In the genomic region with DNA sequence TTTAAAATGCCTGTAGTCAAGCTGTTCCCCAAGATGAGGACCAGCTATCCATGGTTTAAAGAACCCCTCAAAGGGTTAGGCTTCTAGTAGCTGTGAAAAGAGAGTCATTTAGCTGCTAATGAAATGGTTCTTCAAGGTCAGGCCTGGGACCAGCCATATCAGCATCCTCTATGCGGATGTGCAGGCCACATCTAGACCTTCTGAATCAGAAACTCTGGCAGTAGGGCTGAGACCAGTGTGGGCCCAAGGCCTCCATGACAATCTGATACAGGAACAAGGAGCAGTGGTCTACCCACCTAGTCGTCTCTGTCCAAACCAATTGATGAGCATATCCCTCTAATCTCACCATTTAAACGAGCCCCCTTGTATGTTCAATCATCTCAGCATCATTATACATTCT, we compare ENCODE assay signal across 31 mouse cellular contexts. TPM values are rescaled to one million over a fixed set of nuclear protein-coding genes. Genes with fewer than 3 reads are reported as not detected.
"Had no signal": no experiment of that assay in that cellular context is flagged by ENCODE, and none has a peak within 500 bp of the region (broad histone marks: within the 10 kb centered on the region; RNA-seq: fewer than 3 reads in every experiment).

No protein-coding gene starts in this region.

- H3K27ac ChIP-seq: heart, embryonic 13.5 days; heart, embryonic 15.5 days; hindbrain, embryonic 10.5 days; hindbrain, embryonic 12.5 days; hindbrain, embryonic 13.5 days; hindbrain, embryonic 14.5 days; hindbrain, embryonic 15.5 days; hindbrain, postnatal 0 days; intestine, embryonic 15.5 days; kidney, embryonic 15.5 days; kidney, postnatal 0 days; layer of hippocampus, adult 2 months; left cerebral cortex, adult 2 months had no signal

- H3K4me3 ChIP-seq: heart, embryonic 12.5 days; heart, embryonic 13.5 days; heart, embryonic 15.5 days; hindbrain, embryonic 10.5 days; hindbrain, embryonic 12.5 days; hindbrain, embryonic 13.5 days; hindbrain, embryonic 15.5 days; intestine, embryonic 15.5 days; kidney, embryonic 15.5 days; layer of hippocampus, adult 2 months; left cerebral cortex, adult 2 months had no signal

- H3K27me3 ChIP-seq: heart, embryonic 12.5 days; heart, embryonic 15.5 days; hindbrain, embryonic 12.5 days; hindbrain, embryonic 13.5 days; hindbrain, embryonic 15.5 days; intestine, embryonic 15.5 days; kidney, embryonic 15.5 days had no signal

- DNase-seq: heart, postnatal 10 days; heart, postnatal 14 days; heart, postnatal 36 days; heart, postnatal 4 days; kidney, adult 11 months; kidney, adult 18-20 months; kidney, adult 2 months; kidney, adult 8-10 months; kidney, adult 9 months; kidney, postnatal 10 days; kidney, postnatal 14 days; kidney, postnatal 25 days; kidney, postnatal 36 days; kidney, postnatal 4 days; layer of hippocampus, adult 9-11 months; layer of hippocampus, postnatal 36 days had no signal

- H3K36me3 ChIP-seq: heart, embryonic 12.5 days; heart, embryonic 13.5 days; heart, embryonic 15.5 days; hindbrain, embryonic 10.5 days; hindbrain, embryonic 12.5 days; hindbrain, embryonic 13.5 days; hindbrain, embryonic 15.5 days; intestine, embryonic 15.5 days; kidney, embryonic 15.5 days had no signal

- H3K4me1 ChIP-seq: hindbrain, embryonic 10.5 days; hindbrain, embryonic 12.5 days; hindbrain, embryonic 15.5 days; intestine, embryonic 15.5 days had no signal

- H3K9me3 ChIP-seq: heart, embryonic 12.5 days; heart, embryonic 15.5 days; hindbrain, embryonic 10.5 days; hindbrain, embryonic 12.5 days; hindbrain, embryonic 13.5 days; hindbrain, embryonic 15.5 days; intestine, embryonic 15.5 days; kidney, embryonic 15.5 days had no signal

RNA-seq across cellular contexts. Expression of gene Col6a6, which starts 23.1 kb away (rescaled TPM):
- total RNA-seq: hematopoietic stem cell, adult 5-6 weeks had no signal
